ENCODE assay signal across 10 mouse cellular contexts in genomic region chr2:75470688-75471054, GRCm38 (mm10).
DNase-seq lines count a peak whose midpoint lies in the region; ATAC-seq and TF ChIP-seq lines count a peak whose summit lies in the region.
"Had no signal": no experiment of that assay in that cellular context is flagged by ENCODE, and none has a peak within 500 bp of the region (broad histone marks: within the 10 kb centered on the region; RNA-seq: fewer than 3 reads in every experiment).

No protein-coding gene starts in this region.

- 0 out of 2 replicates have a peak, but pooled peaks have one; percentile 16 for ATAC-seq in cerebellum, adult (ENCODE audit: insufficient number of reproducible peaks, low FRiP score, low TSS enrichment)
- peak; percentile 29 for ATAC-seq in lung, embryonic 14.5 days (ENCODE audit: insufficient read depth)
- ATAC-seq in hindbrain, embryonic 15.5 days (ENCODE audit: low FRiP score, low read depth) = no peak
- ATAC-seq in neural tube, embryonic 12.5 days (ENCODE audit: low FRiP score, low read depth) = peak; percentile 35; the same call in 1 of the 2 replicates

- peaks cover 3% of the 10 kb centered on the region; the same call in 1 of the 2 replicates for H3K4me1 ChIP-seq in lung, embryonic 14.5 days (ENCODE audit: insufficient read depth)
- peaks cover 11% of the 10 kb centered on the region for H3K4me1 ChIP-seq in hindbrain, embryonic 15.5 days (replicated peaks)
- peaks cover 4% of the 10 kb centered on the region for H3K4me1 ChIP-seq in neural tube, embryonic 12.5 days
- H3K4me1 ChIP-seq: stomach, embryonic 15.5 days had no signal

- H3K4me3 ChIP-seq in lung, embryonic 14.5 days (ENCODE audit: low read depth, low read length) = no peak overlapping the region
- no peak overlapping the region for H3K4me3 ChIP-seq in hindbrain, embryonic 15.5 days
- H3K4me3 ChIP-seq in neural tube, embryonic 12.5 days = no peak overlapping the region
- H3K4me3 ChIP-seq: stomach, embryonic 15.5 days had no signal

- no peak for TF ChIP-seq CTCF in lung, embryonic 14.5 days (IDR thresholded peaks at IDR 0.05; ENCODE audit: low read depth)

- H3K27ac ChIP-seq in lung, embryonic 14.5 days (ENCODE audit: low read depth) = peak overlapping the region; percentile 58; the same call in 1 of the 2 replicates
- H3K27ac ChIP-seq in hindbrain, embryonic 15.5 days (replicated peaks) = peak overlapping the region; percentile 67
- H3K27ac ChIP-seq in neural tube, embryonic 12.5 days = peak overlapping the region; percentile 65
- H3K27ac ChIP-seq: stomach, embryonic 15.5 days had no signal

- no peak overlapping the region for H3K9ac ChIP-seq in lung, embryonic 14.5 days
- no peak overlapping the region for H3K9ac ChIP-seq in hindbrain, embryonic 15.5 days
- H3K9ac ChIP-seq in neural tube, embryonic 12.5 days = no peak overlapping the region
- H3K9ac ChIP-seq: stomach, embryonic 15.5 days had no signal

- DNase-seq in cerebellum, adult 11-12 months = no peak
- DNase-seq in lung, embryonic 14.5 days = peak; percentile 25
- no peak for DNase-seq in lung, postnatal 10 days
- DNase-seq in kidney, adult 18-20 months = no peak
- DNase-seq in thymus, postnatal 10 days (ENCODE audit: low spot score in 2 of 2) = no peak
- DNase-seq: cerebellum, adult 8-10 months had no signal

- H3K27me3 ChIP-seq in lung, embryonic 14.5 days (ENCODE audit: insufficient read depth, low read length) = no peaks in the 10 kb centered on the region
- no peaks in the 10 kb centered on the region for H3K27me3 ChIP-seq in hindbrain, embryonic 15.5 days
- H3K27me3 ChIP-seq in neural tube, embryonic 12.5 days (replicated peaks) = no peaks in the 10 kb centered on the region
- H3K27me3 ChIP-seq: stomach, embryonic 15.5 days had no signal

- H3K36me3 ChIP-seq in lung, embryonic 14.5 days (ENCODE audit: insufficient read depth) = no peaks in the 10 kb centered on the region
- H3K36me3 ChIP-seq in hindbrain, embryonic 15.5 days = no peaks in the 10 kb centered on the region
- H3K36me3 ChIP-seq in neural tube, embryonic 12.5 days = no peaks in the 10 kb centered on the region
- H3K36me3 ChIP-seq: stomach, embryonic 15.5 days had no signal

- 31% methylated on average over 9 of the region's 9 CpGs for WGBS in lung, embryonic 14.5 days
- 37% methylated on average over 9 of the region's 9 CpGs for WGBS in hindbrain, embryonic 15.5 days
- 49% methylated on average over 9 of the region's 9 CpGs for WGBS in neural tube, embryonic 12.5 days

- H3K9me3 ChIP-seq in lung, embryonic 14.5 days (ENCODE audit: low read depth, low read length) = no peaks in the 10 kb centered on the region
- H3K9me3 ChIP-seq in hindbrain, embryonic 15.5 days = no peaks in the 10 kb centered on the region
- H3K9me3 ChIP-seq in neural tube, embryonic 12.5 days = no peaks in the 10 kb centered on the region
- H3K9me3 ChIP-seq: stomach, embryonic 15.5 days had no signal

- peak overlapping the region; percentile 42 for H3K4me2 ChIP-seq in lung, embryonic 14.5 days
- H3K4me2 ChIP-seq in hindbrain, embryonic 15.5 days = peak overlapping the region; percentile 39; the same call in 1 of the 2 replicates
- peak overlapping the region; percentile 26 for H3K4me2 ChIP-seq in neural tube, embryonic 12.5 days (replicated peaks)
- H3K4me2 ChIP-seq: stomach, embryonic 15.5 days had no signal
